Mouse (Mus musculus) kidney, postnatal 25 days (tissue): ENCODE measurements at regions not wholly inside any gene's neighbourhood (a gene's known extent, or its start where the extent isn't known, plus 50 kb on each side); places are given as distances from the start of the nearest gene placed in this dataset.

Experiments
- DNase-seq, 2 experiments: peaks; one replicate each; pipeline ENCODE4 v3.0.0; 2021; ENCODE audit warnings: mixed read lengths in 2 of 2

DNA sequence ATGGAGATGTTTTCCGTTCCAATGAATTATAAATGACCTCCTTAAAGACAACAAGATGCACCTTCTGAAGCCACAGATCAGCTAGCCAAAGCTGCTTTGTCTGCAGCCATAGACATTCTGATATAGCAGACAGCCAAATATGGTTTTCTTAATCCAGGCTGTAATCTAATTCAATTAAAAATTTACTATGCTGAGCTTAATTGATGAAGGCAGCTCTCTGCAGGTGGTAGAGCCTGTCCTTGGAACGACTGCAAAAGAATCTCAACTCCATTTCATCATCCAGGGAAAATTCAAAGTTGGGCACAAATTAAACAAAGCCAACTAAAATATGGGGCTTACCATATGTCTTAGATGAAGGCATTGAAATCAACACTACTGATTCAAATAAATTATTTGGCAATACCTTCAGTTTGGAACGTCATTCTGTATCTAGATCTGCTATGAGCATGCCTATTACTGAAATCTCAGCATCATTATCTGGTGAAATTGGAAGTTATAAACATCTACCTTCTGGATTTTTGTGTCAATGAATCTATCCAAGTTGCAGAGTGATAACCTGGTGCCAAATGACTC, 615.4 kb upstream of the Ins1 start:
- no peak for DNase-seq

DNA sequence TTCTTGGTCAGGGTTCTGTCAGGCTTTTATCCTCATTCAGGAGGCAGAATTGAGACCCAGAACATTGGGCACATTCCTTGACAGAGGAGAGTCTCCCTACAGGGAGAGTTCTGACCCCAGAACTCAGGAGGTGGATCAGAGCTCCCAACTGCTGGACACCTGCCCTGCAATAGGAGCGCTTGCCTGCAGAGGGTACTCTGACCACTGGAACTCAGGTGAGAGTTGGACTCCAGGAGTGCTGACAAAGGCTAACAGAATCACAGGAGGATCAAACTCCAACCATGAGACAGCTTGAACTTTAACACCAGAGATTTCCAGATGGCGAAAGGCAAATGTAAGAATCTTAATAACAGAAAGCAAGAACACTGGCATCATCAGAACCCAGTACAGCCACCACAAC, 603.9 kb upstream of the Ins1 start:
- DNase-seq: peak; percentile 31 to 59

DNA sequence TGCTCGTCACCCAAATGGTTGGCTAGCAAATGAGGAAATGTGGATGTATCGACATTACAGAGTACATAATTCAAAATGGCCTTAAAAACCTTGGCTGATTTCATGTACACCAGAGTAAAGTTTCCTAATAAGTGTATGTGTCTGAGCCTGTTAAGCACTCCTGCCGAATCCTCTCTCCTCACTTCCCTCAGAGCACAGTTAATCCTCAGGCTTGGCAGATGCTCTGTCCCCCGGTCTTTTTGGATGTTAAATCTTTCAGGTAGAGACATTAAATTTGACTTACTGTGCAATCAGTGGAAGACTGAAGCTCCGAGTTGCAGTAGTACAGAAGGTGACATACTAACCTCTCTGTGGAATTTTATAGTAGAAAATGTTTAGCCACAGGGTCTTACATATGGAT, 597.5 kb upstream of the Ins1 start:
- DNase-seq: no peak

DNA sequence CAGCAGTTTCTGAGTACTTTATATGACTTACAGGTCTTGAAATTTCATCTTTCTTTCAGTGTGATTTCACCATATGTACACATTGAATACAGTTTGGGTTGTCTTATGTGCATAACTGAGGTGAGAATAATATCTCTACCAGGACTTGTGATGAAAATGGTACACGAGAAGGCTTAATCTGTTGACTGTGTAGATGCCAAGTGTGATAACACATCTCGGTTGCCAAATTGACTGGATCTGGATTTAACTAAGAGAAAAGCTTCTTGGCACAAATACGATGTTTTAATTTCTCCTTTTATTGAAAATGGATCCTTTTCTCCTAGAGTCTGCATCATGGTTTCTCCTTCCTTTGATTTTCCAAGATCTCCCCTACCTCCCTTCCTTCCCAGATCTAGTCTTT, 588.4 kb upstream of the Ins1 start:
- no peak for DNase-seq
